Mouse (Mus musculus) stomach, postnatal 0 days (tissue): Measurements from ENCODE around the gene Tent5b. TPM values are rescaled to one million over a fixed set of nuclear protein-coding genes. Genes with fewer than 3 reads are reported as not detected.

Experiments used
- ATAC-seq: fragments of 200-750 bp; cut with Nextera tagmentation; 2 replicates; pipeline ENCODE4 v1.8.0; 2017; ENCODE audit not compliant: low FRiP score, low TSS enrichment
- DNase-seq: peaks from one replicate; pipeline ENCODE4 v3.0.0-alpha.2; 2016; ENCODE audit warnings: low spot score
- H3K27ac ChIP-seq: fragments of 300-500 bp; sonication (generic); replicated peaks from 2 replicates; pipeline ENCODE4 v1.5.1; 2014; ENCODE audit warnings: mild to moderate bottlenecking, control low read depth
- H3K27me3 ChIP-seq: fragments of 300-500 bp; sonication (generic); 2 replicates; pipeline ENCODE4 v1.6.1; 2014; ENCODE audit warnings: low read length; ENCODE audit not compliant: control insufficient read depth, insufficient read depth
- H3K36me3 ChIP-seq: fragments of 300-500 bp; sonication (generic); 2 replicates; pipeline ENCODE4 v1.6.1; 2014; ENCODE audit warnings: low read length, mixed read lengths; ENCODE audit not compliant: control insufficient read depth, insufficient read depth
- H3K4me1 ChIP-seq: fragments of 300-500 bp; sonication (generic); replicated peaks from 2 replicates; pipeline ENCODE4 v1.6.1; 2014; ENCODE audit warnings: antibody characterized with exemption; ENCODE audit not compliant: control insufficient read depth, insufficient read depth
- H3K4me2 ChIP-seq: fragments of 300-500 bp; sonication (generic); replicated peaks from 2 replicates; pipeline ENCODE4 v1.6.1; 2014; ENCODE audit warnings: low read depth, mild to moderate bottlenecking, control low read depth, moderate library complexity
- H3K4me3 ChIP-seq: fragments of 300-500 bp; sonication (generic); 2 replicates; pipeline ENCODE4 v1.5.1; 2014; ENCODE audit warnings: low read depth, low read length, control low read depth
- H3K9ac ChIP-seq: fragments of 300-500 bp; sonication (generic); 2 replicates; pipeline ENCODE4 v1.6.1; 2014; ENCODE audit warnings: mild to moderate bottlenecking, low read length, control low read depth, mixed read lengths
- H3K9me3 ChIP-seq: fragments of 300-500 bp; sonication (generic); 2 replicates; pipeline ENCODE4 v1.6.1; 2016; ENCODE audit warnings: low read length; ENCODE audit not compliant: control insufficient read depth
- CTCF ChIP-seq: IDR thresholded peaks from 2 replicates; pipeline ENCODE4 v1.5.1; 2016; ENCODE audit warnings: antibody characterized with exemption, low read depth, mild to moderate bottlenecking, moderate library complexity
- EP300 ChIP-seq: optimal IDR thresholded peaks from 2 replicates; pipeline ENCODE3; 2016; ENCODE audit warnings: antibody characterized with exemption
- WGBS: fragments of 180-500 bp; shearing (Covaris S2); extraction: QIAGEN DNeasy Blood & Tissue Kit; methylation state at CpG from one replicate; pipeline ENCODE4 v1.1.7; 2014; 5-methylcytosine and 5-hydroxymethylcytosine counted together
- polyA plus RNA-seq: library from polyadenylated mRNA; unstranded; fragments of >200 nt; fragmentation: Nextera tagmentation; extraction: Ambion mirVana; gene quantifications from 2 replicates; pipeline ENCODE4 v1.2.1, GENCODE M21; 2015

Gene Tent5b
- polyA plus RNA-seq, 1 experiment from 2014 or later = 34.0 TPM

GRCm38 (mm10) chr4:133448708-133449388 is 31.1 kb upstream of the Tent5b start:
- TF ChIP-seq EP300 = no peak
- no peak for TF ChIP-seq CTCF
- Histone ChIP-seq H3K9ac (no peak overlapping the region), H3K4me3 (no peak overlapping the region), H3K4me1 (no peaks in the 10 kb centered on the region), H3K9me3 (no peaks in the 10 kb centered on the region), H3K36me3 (no peaks in the 10 kb centered on the region), H3K27me3 (no peaks in the 10 kb centered on the region), H3K27ac (no peak overlapping the region), H3K4me2 (no peak overlapping the region)
- DNase-seq (no peak), ATAC-seq (no peak)
- 41% methylated on average over 8 of the region's 8 CpGs for WGBS

- H3K9ac ChIP-seq = no peak overlapping the region
- TF ChIP-seq CTCF (peak; percentile 88), EP300 (no peak)
- no peaks in the 10 kb centered on the region for H3K27me3 ChIP-seq
- DNase-seq (peak; percentile 60), ATAC-seq (no peak)
- no peak overlapping the region for H3K4me3 ChIP-seq
- no peak overlapping the region for H3K27ac ChIP-seq
- no peaks in the 10 kb centered on the region for H3K36me3 ChIP-seq
- H3K4me1 ChIP-seq = no peaks in the 10 kb centered on the region
- H3K9me3 ChIP-seq = no peaks in the 10 kb centered on the region
- 16% methylated on average over 13 of the region's 13 CpGs for WGBS
- H3K4me2 ChIP-seq = no peak overlapping the region
Measured at GRCm38 (mm10) chr4:133449726-133450125, 30.2 kb upstream of the Tent5b start.

- WGBS = 6% methylated on average over 10 of the region's 10 CpGs
- Histone ChIP-seq H3K4me1 (no peaks in the 10 kb centered on the region), H3K4me2 (no peak overlapping the region), H3K27ac (no peak overlapping the region), H3K9ac (no peak overlapping the region), H3K36me3 (no peaks in the 10 kb centered on the region), H3K27me3 (no peaks in the 10 kb centered on the region), H3K9me3 (no peaks in the 10 kb centered on the region), H3K4me3 (no peak overlapping the region)
- DNase-seq (peak; percentile 88), ATAC-seq (no peak)
- peak; percentile 98 for TF ChIP-seq CTCF
- TF ChIP-seq EP300 = no peak
Measured at GRCm38 (mm10) chr4:133451536-133451935, 28.4 kb upstream of the Tent5b start.

- H3K4me2 ChIP-seq = no peak overlapping the region
- no peak overlapping the region for H3K9ac ChIP-seq
- H3K4me1 ChIP-seq = no peaks in the 10 kb centered on the region
- H3K27ac ChIP-seq = no peak overlapping the region
- no peak for TF ChIP-seq EP300
- no peak for TF ChIP-seq CTCF
- H3K4me3 ChIP-seq = no peak overlapping the region
- ATAC-seq (no peak), DNase-seq (no peak)
- no peaks in the 10 kb centered on the region for H3K27me3 ChIP-seq
- 75% methylated on average over 7 of the region's 7 CpGs for WGBS
- H3K9me3 ChIP-seq = no peaks in the 10 kb centered on the region
- no peaks in the 10 kb centered on the region for H3K36me3 ChIP-seq
Measured at GRCm38 (mm10) chr4:133452433-133452832, 27.5 kb upstream of the Tent5b start.

- Histone ChIP-seq H3K4me1 (no peaks in the 10 kb centered on the region), H3K4me3 (no peak overlapping the region), H3K9ac (no peak overlapping the region), H3K4me2 (no peak overlapping the region), H3K9me3 (no peaks in the 10 kb centered on the region), H3K27ac (no peak overlapping the region), H3K27me3 (no peaks in the 10 kb centered on the region), H3K36me3 (no peaks in the 10 kb centered on the region)
- peak; percentile 38 for TF ChIP-seq CTCF
- TF ChIP-seq EP300 = no peak
- DNase-seq = no peak
- no peak; the same call in 1 of the 2 replicates for ATAC-seq
- WGBS = 56% methylated on average over 3 of the region's 3 CpGs
Measured at GRCm38 (mm10) chr4:133458044-133458443, 21.9 kb upstream of the Tent5b start.

- Histone ChIP-seq H3K4me3 (no peak overlapping the region), H3K9ac (no peak overlapping the region), H3K4me2 (no peak overlapping the region), H3K36me3 (no peaks in the 10 kb centered on the region), H3K27me3 (no peaks in the 10 kb centered on the region), H3K27ac (no peak overlapping the region), H3K4me1 (no peaks in the 10 kb centered on the region), H3K9me3 (no peaks in the 10 kb centered on the region)
- TF ChIP-seq CTCF (no peak), EP300 (no peak)
- WGBS = 86% methylated on average over 1 of the region's 1 CpGs
- ATAC-seq = no peak
- no peak for DNase-seq
Measured at GRCm38 (mm10) chr4:133460006-133460405, 19.9 kb upstream of the Tent5b start.
